Mouse (Mus musculus): Measurements from ENCODE around the gene Axl. TPM values are rescaled to one million over a fixed set of nuclear protein-coding genes. Genes with fewer than 3 reads are reported as not detected.
A peak's percentile ranks its signal among the peaks of the same experiment; 100 is the strongest.

The Axl gene
- polyA plus RNA-seq, 1 experiment from 2014 or later, result 110 TPM

DNA sequence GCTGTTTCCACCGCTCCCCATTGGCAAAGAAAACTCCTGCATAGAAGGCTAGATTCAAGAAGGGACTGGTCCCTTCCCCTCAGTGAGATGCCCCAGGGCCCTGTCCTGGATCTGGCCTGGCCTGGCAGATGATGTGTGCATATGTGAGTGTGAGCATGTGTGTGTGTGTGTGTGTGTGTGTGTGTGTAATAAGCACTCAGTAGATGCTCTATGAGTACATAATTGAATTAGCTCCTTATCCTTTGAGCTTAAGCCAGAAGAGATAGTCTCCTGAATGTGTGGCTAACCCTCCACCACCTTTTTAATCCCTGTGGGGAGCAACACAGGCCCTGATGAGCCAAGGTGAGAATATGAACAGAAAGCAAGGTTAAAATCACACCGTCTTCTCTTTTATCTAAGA is 23.2 kb upstream of the Axl start:
- no peaks in the 10 kb centered on the region for H3K9me3 ChIP-seq (replicated peaks; ENCODE audit: low read length)
- 83% methylated on average over 2 of the region's 2 CpGs for WGBS
- ATAC-seq (replicated peaks; ENCODE audit: low FRiP score, low read depth) (no peak), DNase-seq (ENCODE audit: low spot score) (no peak)
- no peaks in the 10 kb centered on the region for H3K27me3 ChIP-seq (ENCODE audit: insufficient read depth, low read length)
- no peak overlapping the region for H3K4me2 ChIP-seq (ENCODE audit: low read length)
- peaks cover 3% of the 10 kb centered on the region; the same call in 1 of the 2 replicates for H3K4me1 ChIP-seq (replicated peaks; ENCODE audit: insufficient read depth, low read length)
- H3K9ac ChIP-seq (ENCODE audit: low read depth, low read length), result no peak overlapping the region
- H3K27ac ChIP-seq, result no peak overlapping the region
- no peaks in the 10 kb centered on the region for H3K36me3 ChIP-seq (ENCODE audit: insufficient read depth, low read length)
- H3K4me3 ChIP-seq (replicated peaks; ENCODE audit: low read depth, low read length), result no peak overlapping the region
- no peak for TF ChIP-seq CTCF (IDR thresholded peaks at IDR 0.05; ENCODE audit: low read depth)

- Histone ChIP-seq H3K4me3 (replicated peaks; ENCODE audit: low read depth, low read length) (no peak overlapping the region), H3K4me2 (ENCODE audit: low read length) (peak overlapping the region; percentile 37), H3K9me3 (replicated peaks; ENCODE audit: low read length) (no peaks in the 10 kb centered on the region), H3K27me3 (ENCODE audit: insufficient read depth, low read length) (no peaks in the 10 kb centered on the region), H3K36me3 (ENCODE audit: insufficient read depth, low read length) (no peaks in the 10 kb centered on the region), H3K9ac (ENCODE audit: low read depth, low read length) (0 out of 2 replicates have a peak overlapping the region, but pooled peaks have one; percentile 50), H3K4me1 (replicated peaks; ENCODE audit: insufficient read depth, low read length) (peaks cover 6% of the 10 kb centered on the region; the same call in 1 of the 2 replicates), H3K27ac (no peak overlapping the region)
- 19% methylated on average over 21 of the region's 21 CpGs for WGBS
- DNase-seq (ENCODE audit: low spot score) (peak; percentile 94), ATAC-seq (replicated peaks; ENCODE audit: low FRiP score, low read depth) (peak; percentile 27; the same call in 1 of the 2 replicates)
- peak; percentile 89 for TF ChIP-seq CTCF (IDR thresholded peaks at IDR 0.05; ENCODE audit: low read depth)
Measured at GRCm38 (mm10) chr7:25805631-25806343, 17.3 kb upstream of the Axl start.

GRCm38 (mm10) chr7:25804792-25805191 is 16.3 kb upstream of the Axl start:
- DNase-seq (ENCODE audit: low spot score) (peak; percentile 32), ATAC-seq (replicated peaks; ENCODE audit: low FRiP score, low read depth) (no peak)
- Histone ChIP-seq H3K4me2 (ENCODE audit: low read length) (no peak overlapping the region), H3K27ac (no peak overlapping the region; the same call in 1 of the 2 replicates), H3K4me1 (replicated peaks; ENCODE audit: insufficient read depth, low read length) (peaks cover 6% of the 10 kb centered on the region; the same call in 1 of the 2 replicates), H3K36me3 (ENCODE audit: insufficient read depth, low read length) (no peaks in the 10 kb centered on the region), H3K4me3 (replicated peaks; ENCODE audit: low read depth, low read length) (no peak overlapping the region), H3K9ac (ENCODE audit: low read depth, low read length) (no peak overlapping the region), H3K9me3 (replicated peaks; ENCODE audit: low read length) (no peaks in the 10 kb centered on the region), H3K27me3 (ENCODE audit: insufficient read depth, low read length) (no peaks in the 10 kb centered on the region)
- 49% methylated on average over 4 of the region's 4 CpGs for WGBS
- no peak for TF ChIP-seq CTCF (IDR thresholded peaks at IDR 0.05; ENCODE audit: low read depth)

GRCm38 (mm10) chr7:25803460-25803859 is 15.0 kb upstream of the Axl start:
- Histone ChIP-seq H3K4me1 (replicated peaks; ENCODE audit: insufficient read depth, low read length) (peaks cover 6% of the 10 kb centered on the region; the same call in 1 of the 2 replicates), H3K9me3 (replicated peaks; ENCODE audit: low read length) (no peaks in the 10 kb centered on the region), H3K9ac (ENCODE audit: low read depth, low read length) (no peak overlapping the region), H3K4me3 (replicated peaks; ENCODE audit: low read depth, low read length) (no peak overlapping the region), H3K36me3 (ENCODE audit: insufficient read depth, low read length) (no peaks in the 10 kb centered on the region), H3K4me2 (ENCODE audit: low read length) (no peak overlapping the region), H3K27ac (peak overlapping the region; percentile 73), H3K27me3 (ENCODE audit: insufficient read depth, low read length) (no peaks in the 10 kb centered on the region)
- WGBS, result 83% methylated on average over 13 of the region's 13 CpGs
- DNase-seq (ENCODE audit: low spot score) (no peak), ATAC-seq (replicated peaks; ENCODE audit: low FRiP score, low read depth) (no peak)
- TF ChIP-seq CTCF (IDR thresholded peaks at IDR 0.05; ENCODE audit: low read depth), result no peak

DNA sequence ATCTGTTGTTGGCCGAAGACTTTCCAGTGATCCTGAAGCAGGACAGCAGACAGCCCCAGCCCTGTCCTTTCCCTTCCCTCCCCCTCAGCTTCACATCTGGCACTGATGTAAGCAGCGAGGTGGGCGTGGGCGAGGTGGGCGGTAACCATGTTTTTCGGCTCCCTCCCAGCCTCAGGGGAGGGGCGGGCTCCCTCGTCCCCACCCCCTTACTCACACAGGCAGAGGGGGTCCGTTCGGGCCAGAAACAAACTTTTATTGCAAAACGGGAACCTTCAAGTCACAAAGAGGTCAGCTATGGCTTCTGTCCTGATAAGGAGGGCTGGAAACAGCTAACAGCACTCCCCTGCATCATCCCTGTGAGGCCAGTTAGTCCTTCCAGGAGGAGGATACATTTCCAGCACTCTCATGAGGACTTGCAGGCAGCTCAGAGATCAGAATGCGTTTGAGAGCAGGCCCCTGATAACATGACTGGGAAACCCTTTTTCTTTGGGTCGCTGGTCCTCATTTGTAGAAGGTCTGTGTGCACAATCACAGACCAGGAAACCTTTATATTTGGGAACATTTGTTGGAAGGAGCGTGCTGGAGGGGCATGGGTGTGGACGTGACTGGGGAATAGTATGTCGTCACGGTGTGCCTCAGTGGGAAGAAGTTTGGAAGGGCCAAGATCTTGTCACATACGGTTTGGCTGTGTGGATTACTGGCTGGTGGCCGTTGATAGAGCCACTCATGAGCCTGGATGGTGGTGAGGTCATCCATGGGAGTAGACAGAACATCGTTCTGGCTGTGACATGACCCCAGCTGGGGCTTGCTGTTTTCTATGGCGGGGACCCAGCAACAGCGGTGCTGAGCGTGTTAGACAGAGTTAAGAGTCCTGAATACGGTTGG is 14.0 kb upstream of the Axl start:
- Histone ChIP-seq H3K9me3 (replicated peaks; ENCODE audit: low read length) (no peaks in the 10 kb centered on the region), H3K27ac (peak overlapping the region; percentile 73), H3K36me3 (ENCODE audit: insufficient read depth, low read length) (no peaks in the 10 kb centered on the region), H3K4me3 (replicated peaks; ENCODE audit: low read depth, low read length) (no peak overlapping the region), H3K4me2 (ENCODE audit: low read length) (peak overlapping the region; percentile 25), H3K9ac (ENCODE audit: low read depth, low read length) (0 out of 2 replicates have a peak overlapping the region, but pooled peaks have one; percentile 23), H3K27me3 (ENCODE audit: insufficient read depth, low read length) (no peaks in the 10 kb centered on the region), H3K4me1 (replicated peaks; ENCODE audit: insufficient read depth, low read length) (peaks cover 6% of the 10 kb centered on the region; the same call in 1 of the 2 replicates)
- peak; percentile 67 for ATAC-seq (replicated peaks; ENCODE audit: low FRiP score, low read depth)
- WGBS, result 20% methylated on average over 24 of the region's 24 CpGs
- peak; percentile 93 for DNase-seq (ENCODE audit: low spot score)
- TF ChIP-seq CTCF (IDR thresholded peaks at IDR 0.05; ENCODE audit: low read depth), result no peak

GRCm38 (mm10) chr7:25801031-25801430 is 12.5 kb upstream of the Axl start:
- no peak for ATAC-seq (replicated peaks; ENCODE audit: low FRiP score, low read depth)
- H3K9ac ChIP-seq (ENCODE audit: low read depth, low read length), result no peak overlapping the region
- TF ChIP-seq CTCF (IDR thresholded peaks at IDR 0.05; ENCODE audit: low read depth), result no peak
- WGBS, result 94% methylated on average over 6 of the region's 6 CpGs
- no peaks in the 10 kb centered on the region for H3K9me3 ChIP-seq (replicated peaks; ENCODE audit: low read length)
- H3K27ac ChIP-seq, result no peak overlapping the region
- no peak for DNase-seq (ENCODE audit: low spot score)
- no peaks in the 10 kb centered on the region for H3K27me3 ChIP-seq (ENCODE audit: insufficient read depth, low read length)
- H3K4me2 ChIP-seq (ENCODE audit: low read length), result no peak overlapping the region
- no peaks in the 10 kb centered on the region for H3K36me3 ChIP-seq (ENCODE audit: insufficient read depth, low read length)
- H3K4me1 ChIP-seq (replicated peaks; ENCODE audit: insufficient read depth, low read length), result peaks cover 6% of the 10 kb centered on the region; the same call in 1 of the 2 replicates
- no peak overlapping the region for H3K4me3 ChIP-seq (replicated peaks; ENCODE audit: low read depth, low read length)

All from kidney, postnatal 0 days (tissue).